14 mouse cellular contexts compared by ENCODE assay signal in genomic region chr8:57772732-57773265, GRCm38 (mm10).
A peak's percentile ranks its signal among the peaks of the same experiment; 100 is the strongest.
DNase-seq lines count a peak whose midpoint lies in the region; ATAC-seq lines count a peak whose summit lies in the region.
"Had no signal": no experiment of that assay in that cellular context is flagged by ENCODE, and none has a peak within 500 bp of the region (broad histone marks: within the 10 kb centered on the region; RNA-seq: fewer than 3 reads in every experiment).

No protein-coding gene starts in this region.

- WGBS in heart, embryonic 14.5 days: 24% methylated on average over 12 of the region's 12 CpGs
- 29% methylated on average over 12 of the region's 12 CpGs for WGBS in neural tube, embryonic 11.5 days
- WGBS in hindbrain, embryonic 16.5 days: 37% methylated on average over 12 of the region's 12 CpGs
- 23% methylated on average over 12 of the region's 12 CpGs for WGBS in neural tube, embryonic 14.5 days

- no peak overlapping the region for H3K9ac ChIP-seq in heart, embryonic 14.5 days (ENCODE audit: low read length)
- no peak overlapping the region for H3K9ac ChIP-seq in neural tube, embryonic 11.5 days (ENCODE audit: low read length)
- no peak overlapping the region for H3K9ac ChIP-seq in hindbrain, embryonic 16.5 days (ENCODE audit: low read depth, low read length)
- H3K9ac ChIP-seq in neural tube, embryonic 14.5 days (replicated peaks; ENCODE audit: low read depth, low read length): no peak overlapping the region
- H3K9ac ChIP-seq: liver, embryonic 12.5 days had no signal

- H3K27ac ChIP-seq in heart, embryonic 14.5 days (replicated peaks in 1 of 2; ENCODE audit: control insufficient read depth in 1 of 2, insufficient read depth in 1 of 2, low read depth in 2 of 2, low read length in 2 of 2): no peak overlapping the region
- H3K27ac ChIP-seq in neural tube, embryonic 11.5 days (ENCODE audit: low read depth, low read length): no peak overlapping the region
- H3K27ac ChIP-seq in hindbrain, embryonic 16.5 days (ENCODE audit: low read depth, low read length): no peak overlapping the region; the same call in 1 of the 2 replicates
- no peak overlapping the region for H3K27ac ChIP-seq in neural tube, embryonic 14.5 days (ENCODE audit: low read depth, low read length)
- H3K27ac ChIP-seq: gastrocnemius, adult 2 months; liver, embryonic 12.5 days had no signal

- no peaks in the 10 kb centered on the region for H3K9me3 ChIP-seq in heart, embryonic 14.5 days (ENCODE audit: control insufficient read depth, low read length)
- H3K9me3 ChIP-seq in neural tube, embryonic 11.5 days (ENCODE audit: control insufficient read depth, low read length): no peaks in the 10 kb centered on the region
- H3K9me3 ChIP-seq in hindbrain, embryonic 16.5 days (ENCODE audit: control insufficient read depth, low read length): no peaks in the 10 kb centered on the region
- no peaks in the 10 kb centered on the region for H3K9me3 ChIP-seq in neural tube, embryonic 14.5 days (ENCODE audit: control insufficient read depth, low read length)
- H3K9me3 ChIP-seq: liver, embryonic 12.5 days had no signal

- no peaks in the 10 kb centered on the region for H3K36me3 ChIP-seq in heart, embryonic 14.5 days (ENCODE audit: control insufficient read depth, insufficient read depth, low read length)
- H3K36me3 ChIP-seq in neural tube, embryonic 11.5 days (ENCODE audit: control insufficient read depth, insufficient read depth, low read length): no peaks in the 10 kb centered on the region
- no peaks in the 10 kb centered on the region for H3K36me3 ChIP-seq in hindbrain, embryonic 16.5 days (ENCODE audit: control insufficient read depth, insufficient read depth, low read length)
- no peaks in the 10 kb centered on the region for H3K36me3 ChIP-seq in neural tube, embryonic 14.5 days (ENCODE audit: control insufficient read depth, insufficient read depth, low read length)
- H3K36me3 ChIP-seq: liver, embryonic 12.5 days had no signal

- peak overlapping the region; percentile 6; the same call in 1 of the 2 replicates for H3K4me2 ChIP-seq in heart, embryonic 14.5 days (ENCODE audit: low read length)
- no peak overlapping the region for H3K4me2 ChIP-seq in neural tube, embryonic 11.5 days (ENCODE audit: low read depth)
- H3K4me2 ChIP-seq in hindbrain, embryonic 16.5 days (ENCODE audit: low read length): no peak overlapping the region
- H3K4me2 ChIP-seq in neural tube, embryonic 14.5 days (ENCODE audit: low read depth, low read length): no peak overlapping the region; the same call in 1 of the 2 replicates
- H3K4me2 ChIP-seq: liver, embryonic 12.5 days had no signal

- intact Hi-C loops in heart, postnatal 25 days (cut with DNase I): no loop called here

- no peak for DNase-seq in heart, postnatal 25 days (ENCODE audit: low spot score)
- DNase-seq in neural tube, embryonic 11.5 days (ENCODE audit: low spot score): peak; percentile 14
- no peak for DNase-seq in neural tube, embryonic 10.5 days (ENCODE audit: extremely low spot score, low spot score)
- DNase-seq in spleen, postnatal 4 days (ENCODE audit: low spot score in 2 of 2): no peak
- DNase-seq in cerebellum, postnatal 14 days: no peak
- DNase-seq: adrenal gland, adult 2 months; cerebellum, adult 11 months; gastrocnemius, adult 2 months; heart, postnatal 14 days; lung, postnatal 36 days had no signal

- peaks cover 0 to 4% of the 10 kb centered on the region in 2 experiments; a peak in 1 of 4 replicates for H3K4me1 ChIP-seq in heart, embryonic 14.5 days (ENCODE audit: control insufficient read depth in 2 of 2, insufficient read depth in 2 of 2, low read length in 2 of 2)
- H3K4me1 ChIP-seq in neural tube, embryonic 11.5 days (ENCODE audit: control insufficient read depth, insufficient read depth, low read length): no peaks in the 10 kb centered on the region
- no peaks in the 10 kb centered on the region for H3K4me1 ChIP-seq in hindbrain, embryonic 16.5 days (ENCODE audit: control insufficient read depth, insufficient read depth, low read depth, low read length)
- no peaks in the 10 kb centered on the region for H3K4me1 ChIP-seq in neural tube, embryonic 14.5 days (ENCODE audit: control insufficient read depth, insufficient read depth, low read length)
- H3K4me1 ChIP-seq: liver, embryonic 12.5 days had no signal

- ATAC-seq in heart, embryonic 14.5 days (ENCODE audit: insufficient number of reproducible peaks, insufficient read depth, low FRiP score, low read depth): no peak
- peak; percentile 60 for ATAC-seq in neural tube, embryonic 11.5 days (ENCODE audit: insufficient read depth, low FRiP score, low TSS enrichment)
- ATAC-seq in hindbrain, embryonic 16.5 days: peak; percentile 52
- peak; percentile 78; the same call in 1 of the 2 replicates for ATAC-seq in neural tube, embryonic 14.5 days (ENCODE audit: low read depth)
- ATAC-seq: liver, embryonic 12.5 days had no signal

- no peaks in the 10 kb centered on the region for H3K27me3 ChIP-seq in heart, embryonic 14.5 days (ENCODE audit: control insufficient read depth, insufficient read depth, low read length)
- H3K27me3 ChIP-seq in neural tube, embryonic 11.5 days (ENCODE audit: control insufficient read depth, insufficient read depth, low read length): no peaks in the 10 kb centered on the region
- H3K27me3 ChIP-seq in hindbrain, embryonic 16.5 days (replicated peaks; ENCODE audit: control insufficient read depth, insufficient read depth, low read length): no peaks in the 10 kb centered on the region
- no peaks in the 10 kb centered on the region for H3K27me3 ChIP-seq in neural tube, embryonic 14.5 days (ENCODE audit: control insufficient read depth, insufficient read depth, low read length)
- H3K27me3 ChIP-seq: liver, embryonic 12.5 days had no signal

- no peak overlapping the region for H3K4me3 ChIP-seq in heart, embryonic 14.5 days (ENCODE audit: control insufficient read depth in 1 of 2, insufficient read depth in 1 of 2, low read depth in 1 of 2, low read length in 2 of 2)
- no peak overlapping the region for H3K4me3 ChIP-seq in neural tube, embryonic 11.5 days (ENCODE audit: low read depth, low read length)
- no peak overlapping the region for H3K4me3 ChIP-seq in hindbrain, embryonic 16.5 days (ENCODE audit: low read length)
- H3K4me3 ChIP-seq in neural tube, embryonic 14.5 days (ENCODE audit: low read depth, low read length): no peak overlapping the region
- H3K4me3 ChIP-seq: gastrocnemius, adult 2 months; liver, embryonic 12.5 days had no signal
